Mouse (Mus musculus): ENCODE measurements around the gene Inpp5f.
"Not testable (repeated sequence)": the region's sequence is repeated elsewhere in the genome, so short reads cannot be mapped to it uniquely, and the experiment has no call there.

GRCm38 (mm10) chr7:128609936-128610335 lies 1.2 kb upstream of the Inpp5f start:
- TF ChIP-seq CTCF (IDR thresholded peaks at IDR 0.05; ENCODE audit: low read depth, low read length); GATA2 (IDR thresholded peaks at IDR 0.05; ENCODE audit: borderline replicate concordance, low read depth, low read length); POLR2AphosphoS5 (IDR thresholded peaks at IDR 0.05; ENCODE audit: insufficient replicate concordance, low read depth, low read length); TAL1 (conservative IDR thresholded peaks at IDR 0.05; ENCODE audit: low read depth, low read length): not testable (repeated sequence)

Data from G1E (cell line).